Mouse (Mus musculus) megakaryocyte, embryonic 14.5 days (primary cell): ENCODE measurements around the gene Mrps14.

ENCODE experiments used
- FLI1 ChIP-seq: IDR thresholded peaks from 2 replicates; pipeline ENCODE4 v1.6.1; 2012; ENCODE audit warnings: low read length, inconsistent platforms, mixed read lengths
- GATA1 ChIP-seq: IDR thresholded peaks from 3 replicates; pipeline ENCODE4 v1.6.1; 2012; ENCODE audit warnings: mixed read lengths, low read length, inconsistent platforms, borderline replicate concordance

DNA sequence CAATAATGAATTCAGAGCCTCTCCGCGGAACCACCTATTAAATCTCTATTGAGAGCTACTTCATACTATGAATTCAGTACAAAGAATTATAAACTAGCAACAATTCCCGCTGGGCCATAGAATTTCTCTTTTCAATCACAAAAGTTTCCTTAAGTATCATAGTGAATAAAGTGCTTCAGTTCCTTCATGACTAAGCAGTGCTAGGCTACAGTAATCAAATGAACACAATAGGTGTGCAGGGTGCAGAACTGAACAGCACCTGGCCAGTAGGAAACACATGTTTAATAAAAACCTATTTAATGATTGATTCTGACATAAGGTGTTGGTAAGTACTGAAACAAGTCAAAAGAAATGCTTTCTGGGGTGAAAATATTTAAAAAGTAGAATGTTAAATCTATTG is 37.1 kb downstream of the Mrps14 start:
- TF ChIP-seq GATA1 (no peak), FLI1 (no peak)
